Mouse (Mus musculus) heart, embryonic 13.5 days (tissue): ENCODE data around the gene Elf1. TPM values are rescaled to one million over a fixed set of nuclear protein-coding genes. Genes with fewer than 3 reads are reported as not detected.

Source experiments
- ATAC-seq: fragments of 200-750 bp; cut with Nextera tagmentation; 2 replicates; pipeline ENCODE4 v1.8.0; 2017; ENCODE audit warnings: moderate TSS enrichment; ENCODE audit not compliant: insufficient number of reproducible peaks, low FRiP score, low TSS enrichment; ENCODE audit errors: extremely low read depth
- H3K27ac ChIP-seq: fragments of 300-500 bp; sonication (generic); replicated peaks from 2 replicates; pipeline ENCODE4 v1.5.1; 2015; ENCODE audit warnings: moderate library complexity, mild to moderate bottlenecking, inconsistent platforms
- H3K27me3 ChIP-seq: fragments of 300-500 bp; sonication (generic); replicated peaks from 2 replicates; pipeline ENCODE4 v1.6.1; 2015; ENCODE audit warnings: mild to moderate bottlenecking, inconsistent platforms
- H3K36me3 ChIP-seq: fragments of 300-500 bp; sonication (generic); 2 replicates; pipeline ENCODE4 v1.6.1; 2015; ENCODE audit warnings: mild to moderate bottlenecking, inconsistent platforms
- H3K4me1 ChIP-seq: fragments of 300-500 bp; sonication (generic); 2 replicates; pipeline ENCODE4 v1.6.1; 2015; ENCODE audit warnings: inconsistent platforms
- H3K4me2 ChIP-seq: fragments of 300-500 bp; sonication (generic); 2 replicates; pipeline ENCODE4 v1.6.1; 2015; ENCODE audit warnings: inconsistent platforms, mild to moderate bottlenecking, moderate library complexity
- H3K4me3 ChIP-seq: fragments of 300-500 bp; sonication (generic); 2 replicates; pipeline ENCODE4 v1.5.1; 2015; ENCODE audit warnings: moderate library complexity, mild to moderate bottlenecking, inconsistent platforms
- H3K9ac ChIP-seq: fragments of 300-500 bp; sonication (generic); 2 replicates; pipeline ENCODE4 v1.6.1; 2015; ENCODE audit warnings: inconsistent platforms, mild to moderate bottlenecking, moderate library complexity
- H3K9me3 ChIP-seq: fragments of 300-500 bp; sonication (generic); 2 replicates; pipeline ENCODE4 v1.6.1; 2016; ENCODE audit warnings: inconsistent platforms
- WGBS: fragments of 180-500 bp; shearing (Covaris S2); methylation state at CpG from one replicate; pipeline ENCODE4 v1.1.7; 2015; ENCODE audit warnings: mixed read lengths; 5-methylcytosine and 5-hydroxymethylcytosine counted together
- polyA plus RNA-seq: library from polyadenylated mRNA; unstranded; fragments of >200 nt; fragmentation: Nextera tagmentation; extraction: Ambion mirVana; gene quantifications from 2 replicates; pipeline ENCODE4 v1.2.1, GENCODE M21; 2015

The Elf1 gene
- polyA plus RNA-seq, 1 experiment from 2014 or later = 7.2 TPM

GRCm38 (mm10) chr14:79467621-79468020, 13.4 kb upstream of the Elf1 start:
- Histone ChIP-seq H3K27me3 (no peaks in the 10 kb centered on the region), H3K9me3 (no peaks in the 10 kb centered on the region), H3K27ac (no peak overlapping the region), H3K9ac (no peak overlapping the region), H3K36me3 (peaks cover 87% of the 10 kb centered on the region), H3K4me3 (no peak overlapping the region), H3K4me2 (no peak overlapping the region), H3K4me1 (no peaks in the 10 kb centered on the region)
- WGBS = 7% methylated on average over 3 of the region's 3 CpGs
- no peak for ATAC-seq

DNA sequence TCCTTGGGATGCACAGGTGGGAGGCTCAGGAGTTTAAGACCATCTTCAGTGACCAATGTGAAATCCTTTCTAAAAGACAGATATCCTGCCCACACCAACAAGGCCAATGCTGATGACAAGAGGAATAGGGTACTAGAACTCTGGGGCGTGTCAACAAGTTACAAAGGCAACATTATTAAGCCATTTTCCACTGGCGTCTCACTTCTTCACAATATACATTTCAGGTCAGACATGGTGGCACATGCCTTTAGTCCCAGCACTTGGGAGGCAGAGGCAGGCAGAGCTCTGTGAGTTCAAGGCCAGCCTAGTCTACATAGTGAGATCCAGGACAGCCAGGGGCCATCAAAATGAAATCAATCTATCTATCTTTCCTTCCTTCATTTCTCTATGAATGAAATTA, 7.6 kb upstream of the Elf1 start:
- Histone ChIP-seq H3K36me3 (peaks cover 91% of the 10 kb centered on the region), H3K9ac (no peak overlapping the region), H3K27me3 (no peaks in the 10 kb centered on the region), H3K4me3 (no peak overlapping the region), H3K27ac (no peak overlapping the region), H3K4me1 (no peaks in the 10 kb centered on the region), H3K9me3 (no peaks in the 10 kb centered on the region), H3K4me2 (no peak overlapping the region)
- ATAC-seq = no peak
- 89% methylated on average over 2 of the region's 2 CpGs for WGBS

DNA sequence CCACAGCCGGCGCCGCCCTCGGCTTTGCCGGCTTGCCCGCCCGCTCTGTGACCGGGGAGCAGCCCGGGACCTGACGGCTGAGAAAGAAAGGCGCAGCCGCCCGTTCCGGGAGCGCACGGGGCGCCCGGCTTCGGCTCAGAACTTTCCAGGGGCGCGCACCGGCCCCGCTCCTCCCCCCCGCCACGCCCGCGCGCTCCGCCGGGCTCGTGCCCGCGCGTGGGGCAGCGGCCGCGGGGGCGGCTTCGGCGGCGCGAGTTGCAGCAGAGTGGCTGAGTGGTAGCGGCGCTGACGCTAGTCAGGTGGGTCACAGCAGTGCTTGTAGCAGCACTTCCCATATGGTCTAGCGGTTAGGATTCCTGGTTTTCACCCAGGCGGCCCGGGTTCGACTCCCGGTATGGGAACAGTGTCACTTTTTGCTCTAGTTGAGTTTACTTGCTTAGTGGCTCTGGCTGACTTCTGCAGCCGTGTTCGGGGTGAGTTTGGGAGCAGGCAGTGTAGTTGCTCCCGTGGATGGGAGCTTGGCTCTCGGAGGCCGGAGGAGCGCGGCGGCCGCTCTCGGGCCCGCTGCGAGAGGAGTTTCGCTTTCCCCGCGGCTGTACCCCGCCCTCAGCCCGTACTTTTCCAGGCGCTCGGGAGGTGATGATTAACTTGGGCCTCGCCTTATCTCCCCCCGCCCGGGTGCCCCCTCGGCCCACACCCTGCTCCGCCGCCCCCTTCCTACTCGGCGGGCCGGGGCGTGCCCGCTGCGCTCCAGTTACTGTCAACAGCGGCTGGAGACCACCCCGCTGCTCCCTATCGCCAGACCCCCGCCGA, 551 bp downstream of the Elf1 start, which contains the start of gene Wbp4:
Gene Wbp4, minus strand, starts transcription at position 182 of the 813 bp plus-strand sequence.
- Histone ChIP-seq H3K27ac (peak within 1 kb of the TSS; percentile 100), H3K4me1 (peaks cover 45% of the 10 kb centered on the region), H3K4me3 (peak within 1 kb of the TSS; percentile 84), H3K9ac (peak within 1 kb of the TSS; percentile 95), H3K4me2 (peak within 1 kb of the TSS; percentile 71), H3K9me3 (no peaks in the 10 kb centered on the region), H3K36me3 (peaks cover 22% of the 10 kb centered on the region), H3K27me3 (no peaks in the 10 kb centered on the region)
- ATAC-seq = peak; percentile 81
- WGBS = under 1% methylated on average over 68 of the region's 86 CpGs

DNA sequence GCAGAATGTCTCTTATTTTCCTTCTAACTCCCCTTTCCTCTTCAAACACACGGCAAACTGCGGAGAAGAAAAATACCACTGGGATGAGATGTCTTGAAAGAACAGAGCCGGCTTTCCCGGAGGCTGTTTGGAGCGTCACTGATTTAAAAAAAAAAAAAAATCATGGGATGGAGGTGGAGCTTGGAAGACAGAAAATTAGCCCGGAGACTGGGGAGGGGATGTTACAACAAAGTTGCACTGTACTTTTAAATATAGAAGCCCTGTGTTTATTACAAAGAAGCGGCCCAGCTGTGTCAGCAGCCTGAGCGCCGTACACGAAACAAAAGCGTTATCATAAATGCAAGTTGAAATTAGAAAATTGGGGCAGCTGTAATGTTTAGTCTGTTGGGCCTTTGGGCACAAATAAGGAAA, 1.3 kb downstream of the Elf1 start:
- 1% methylated on average over 11 of the region's 11 CpGs for WGBS
- Histone ChIP-seq H3K4me1 (peaks cover 52% of the 10 kb centered on the region), H3K27ac (peak overlapping the region; percentile 100), H3K27me3 (no peaks in the 10 kb centered on the region), H3K4me2 (peak overlapping the region; percentile 71), H3K36me3 (peaks cover 17% of the 10 kb centered on the region), H3K9ac (peak overlapping the region; percentile 95), H3K4me3 (peak overlapping the region; percentile 84), H3K9me3 (no peaks in the 10 kb centered on the region)
- no peak for ATAC-seq

GRCm38 (mm10) chr14:79482747-79483355, 1.9 kb downstream of the Elf1 start:
- no peak for ATAC-seq
- peak overlapping the region; percentile 84 for H3K4me3 ChIP-seq
- no peaks in the 10 kb centered on the region for H3K27me3 ChIP-seq
- H3K4me2 ChIP-seq = peak overlapping the region; percentile 71
- H3K4me1 ChIP-seq = peaks cover 58% of the 10 kb centered on the region
- WGBS = 27% methylated on average over 15 of the region's 15 CpGs
- peak overlapping the region; percentile 100 for H3K27ac ChIP-seq
- H3K9ac ChIP-seq = peak overlapping the region; percentile 95
- no peaks in the 10 kb centered on the region for H3K9me3 ChIP-seq
- H3K36me3 ChIP-seq = peaks cover 13% of the 10 kb centered on the region

DNA sequence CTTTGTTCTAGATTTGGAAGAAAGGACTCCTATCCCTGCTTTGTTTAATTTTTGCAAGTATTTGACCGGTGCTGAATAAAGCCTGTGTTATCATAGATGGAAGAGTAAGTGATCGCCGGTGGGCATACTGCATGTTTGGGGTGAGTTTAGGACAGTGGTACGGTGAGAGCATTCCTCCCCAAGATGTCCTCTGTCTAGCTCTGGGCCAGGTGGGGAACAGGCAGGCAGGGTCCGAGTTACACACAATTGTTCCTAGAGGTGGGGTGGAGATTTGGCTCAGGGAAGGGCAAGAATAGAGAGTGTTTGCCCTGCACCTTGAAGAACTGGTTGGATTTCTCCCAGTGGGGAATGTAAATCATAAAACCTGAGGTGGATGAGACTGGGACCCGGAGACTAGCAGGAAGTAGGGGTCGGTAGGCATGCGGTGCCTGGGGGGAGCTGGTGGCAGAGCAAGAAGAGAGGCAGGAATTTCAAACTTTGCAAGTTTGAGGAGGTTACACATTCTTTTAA, 2.7 kb downstream of the Elf1 start:
- Histone ChIP-seq H3K9ac (peak overlapping the region; percentile 95; the same call in 1 of the 2 replicates), H3K4me3 (peak overlapping the region; percentile 84), H3K27me3 (no peaks in the 10 kb centered on the region), H3K4me1 (peaks cover 66% of the 10 kb centered on the region), H3K4me2 (peak overlapping the region; percentile 71), H3K9me3 (no peaks in the 10 kb centered on the region), H3K27ac (peak overlapping the region; percentile 100; the same call in 1 of the 2 replicates), H3K36me3 (peaks cover 6% of the 10 kb centered on the region)
- no peak for ATAC-seq
- WGBS = 67% methylated on average over 8 of the region's 8 CpGs

GRCm38 (mm10) chr14:79486617-79486992, 5.6 kb downstream of the Elf1 start:
- peak overlapping the region; percentile 78 for H3K9ac ChIP-seq
- peaks cover 3% of the 10 kb centered on the region for H3K36me3 ChIP-seq
- H3K27me3 ChIP-seq = no peaks in the 10 kb centered on the region
- no peak for ATAC-seq
- H3K9me3 ChIP-seq = no peaks in the 10 kb centered on the region
- H3K4me1 ChIP-seq = peaks cover 62% of the 10 kb centered on the region
- peak overlapping the region; percentile 58 for H3K4me3 ChIP-seq
- peak overlapping the region; percentile 91 for H3K4me2 ChIP-seq
- WGBS = 5% methylated on average over 8 of the region's 8 CpGs
- peak overlapping the region; percentile 58 for H3K27ac ChIP-seq

DNA sequence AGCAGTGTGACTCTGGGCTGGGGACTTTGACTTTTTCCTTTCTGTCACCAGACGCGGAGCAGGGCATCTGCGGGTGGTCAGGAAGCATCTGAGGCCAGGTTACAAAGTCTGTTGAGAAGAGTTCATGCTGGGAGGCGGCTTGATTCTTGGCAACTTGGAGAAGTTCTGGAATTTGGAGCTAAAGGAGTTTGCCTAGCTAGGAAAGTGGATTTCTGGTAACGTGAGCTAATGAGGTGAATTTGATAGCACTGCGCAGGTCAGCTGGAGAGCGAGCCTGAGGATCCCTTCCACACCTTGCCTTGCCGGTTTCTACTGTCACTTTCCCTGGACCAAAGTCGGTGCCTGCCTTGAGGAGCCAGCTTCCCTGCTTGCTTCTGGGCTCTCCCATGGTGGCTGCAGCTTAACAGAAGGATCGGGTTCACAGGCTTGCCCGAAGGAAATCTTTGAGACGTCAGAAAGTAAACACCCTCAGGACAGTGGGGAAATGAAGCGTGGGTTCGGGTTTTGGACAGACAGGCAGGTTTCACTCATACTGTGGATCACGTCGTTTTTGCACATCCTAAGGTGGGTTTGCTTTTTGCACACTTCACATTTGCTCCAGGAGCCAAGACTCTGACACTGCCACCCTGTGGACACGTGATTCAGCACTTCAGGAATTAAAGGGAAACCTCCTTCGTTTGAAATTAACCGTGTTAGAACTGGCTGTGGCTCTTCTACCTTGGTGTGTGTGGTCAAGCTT, 6.2 kb downstream of the Elf1 start:
- Histone ChIP-seq H3K4me3 (peak overlapping the region; percentile 58), H3K9me3 (no peaks in the 10 kb centered on the region), H3K27me3 (no peaks in the 10 kb centered on the region), H3K27ac (peak overlapping the region; percentile 58), H3K9ac (peak overlapping the region; percentile 78), H3K36me3 (peaks cover 8% of the 10 kb centered on the region), H3K4me2 (peak overlapping the region; percentile 91), H3K4me1 (peaks cover 62% of the 10 kb centered on the region)
- whole genome bisulfite sequencing = 3% methylated on average over 19 of the region's 19 CpGs
- ATAC-seq = peak; percentile 17; the same call in 1 of the 2 replicates

GRCm38 (mm10) chr14:79488531-79488930, 7.5 kb downstream of the Elf1 start:
- H3K9me3 ChIP-seq = no peaks in the 10 kb centered on the region
- peaks cover 54% of the 10 kb centered on the region for H3K4me1 ChIP-seq
- H3K36me3 ChIP-seq = peaks cover 9% of the 10 kb centered on the region
- no peak overlapping the region for H3K4me2 ChIP-seq
- H3K27me3 ChIP-seq = no peaks in the 10 kb centered on the region
- no peak overlapping the region for H3K27ac ChIP-seq
- ATAC-seq = no peak
- H3K4me3 ChIP-seq = no peak overlapping the region
- 83% methylated on average over 9 of the region's 9 CpGs for WGBS
- no peak overlapping the region for H3K9ac ChIP-seq

GRCm38 (mm10) chr14:79489150-79489549, 8.2 kb downstream of the Elf1 start:
- peaks cover 10% of the 10 kb centered on the region for H3K36me3 ChIP-seq
- WGBS = 82% methylated on average over 12 of the region's 12 CpGs
- H3K27me3 ChIP-seq = no peaks in the 10 kb centered on the region
- no peak overlapping the region for H3K4me2 ChIP-seq
- ATAC-seq = no peak
- no peaks in the 10 kb centered on the region for H3K9me3 ChIP-seq
- no peak overlapping the region for H3K4me3 ChIP-seq
- H3K9ac ChIP-seq = no peak overlapping the region
- H3K27ac ChIP-seq = no peak overlapping the region
- H3K4me1 ChIP-seq = peaks cover 48% of the 10 kb centered on the region

DNA sequence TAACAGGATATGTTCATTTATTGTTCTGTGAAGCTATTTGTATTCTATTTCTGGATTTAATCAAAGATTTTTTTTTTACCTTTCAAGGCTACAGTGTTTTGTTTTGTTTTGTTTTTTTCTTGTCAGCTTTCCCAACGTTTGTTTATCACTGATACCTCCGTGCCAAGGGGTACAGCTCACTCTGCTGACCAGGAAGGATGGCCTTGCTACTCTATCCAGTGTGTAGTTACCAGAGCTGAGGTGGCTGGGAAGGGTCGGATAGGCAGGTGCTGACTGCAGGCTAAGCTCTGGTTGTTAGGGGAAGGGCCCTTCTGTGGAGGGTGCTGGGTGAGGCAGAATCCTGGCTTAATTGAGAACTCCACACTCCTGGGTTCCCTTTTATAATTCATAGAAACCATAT, 9.3 kb downstream of the Elf1 start:
- H3K4me1 ChIP-seq = peaks cover 41% of the 10 kb centered on the region
- no peak overlapping the region for H3K9ac ChIP-seq
- ATAC-seq = no peak
- no peak overlapping the region for H3K4me2 ChIP-seq
- H3K36me3 ChIP-seq = peaks cover 12% of the 10 kb centered on the region
- WGBS = 48% methylated on average over 3 of the region's 3 CpGs
- H3K4me3 ChIP-seq = no peak overlapping the region
- H3K27ac ChIP-seq = no peak overlapping the region
- no peaks in the 10 kb centered on the region for H3K27me3 ChIP-seq
- no peaks in the 10 kb centered on the region for H3K9me3 ChIP-seq
